Mouse (Mus musculus) myocyte (in vitro differentiated cells): ENCODE measurements at regions not wholly inside any gene's neighbourhood (a gene's known extent, or its start where the extent isn't known, plus 50 kb on each side); places are given as distances from the start of the nearest gene placed in this dataset.
"Not testable (repeated sequence)": the region's sequence is repeated elsewhere in the genome, so short reads cannot be mapped to it uniquely, and the experiment has no call there.

ENCODE experiments used
- H3K27me3 ChIP-seq: one replicate; pipeline ENCODE4 v1.6.1; 2011; ENCODE audit not compliant: control insufficient read depth, insufficient read depth, insufficient read length
- H3K36me3 ChIP-seq: one replicate; pipeline ENCODE4 v1.6.1; 2011; ENCODE audit not compliant: control insufficient read depth, insufficient read depth
- H3K4me2 ChIP-seq: one replicate; pipeline ENCODE4 v1.6.1; 2011; ENCODE audit warnings: low read depth, control low read depth
- H3K4me3 ChIP-seq: one replicate; pipeline ENCODE4 v1.5.1; 2011; ENCODE audit warnings: mild to moderate bottlenecking, control low read depth, moderate library complexity
- H3K79me2 ChIP-seq: one replicate; pipeline ENCODE4 v1.6.1; 2011; ENCODE audit not compliant: control insufficient read depth, insufficient read depth
- H3ac ChIP-seq: one replicate; pipeline ENCODE4 v1.6.1; 2011; ENCODE audit not compliant: control insufficient read depth, insufficient read length
- CEBPB ChIP-seq: IDR thresholded peaks from 2 replicates; pipeline ENCODE4 v1.6.1; 2011; ENCODE audit warnings: mild to moderate bottlenecking, moderate library complexity; ENCODE audit not compliant: poor library complexity, insufficient read depth, severe bottlenecking
- E2F4 ChIP-seq: IDR thresholded peaks from one replicate; pipeline ENCODE4 v1.6.1; 2011; ENCODE audit warnings: mild to moderate bottlenecking, control low read depth, moderate library complexity; ENCODE audit not compliant: insufficient read depth
- MAX ChIP-seq: IDR thresholded peaks from one replicate; pipeline ENCODE4 v1.6.1; 2011; ENCODE audit warnings: low read depth, mild to moderate bottlenecking, control low read depth
- MYOD1 ChIP-seq, 3 experiments: IDR thresholded peaks; one replicate each; pipeline ENCODE4 v1.6.1; 2011; ENCODE audit warnings: control low read depth in 2 of 3, low read depth in 2 of 3, mild to moderate bottlenecking in 2 of 3, moderate library complexity in 1 of 3; ENCODE audit not compliant: insufficient read length in 2 of 3, control insufficient read depth in 1 of 3
- MYOG ChIP-seq, 3 experiments: IDR thresholded peaks; one replicate each; pipeline ENCODE4 v1.6.1; 2011; ENCODE audit warnings: control low read depth in 2 of 3, low read depth in 2 of 3, mild to moderate bottlenecking in 2 of 3; ENCODE audit not compliant: insufficient read length in 2 of 3, control insufficient read depth in 1 of 3, insufficient read depth in 1 of 3
- POLR2A ChIP-seq: IDR thresholded peaks from one replicate; pipeline ENCODE4 v1.6.1; 2011; ENCODE audit warnings: low read depth, mild to moderate bottlenecking, control low read depth, moderate library complexity; ENCODE audit not compliant: insufficient read length
- POLR2AphosphoS2 ChIP-seq: IDR thresholded peaks from one replicate; pipeline ENCODE4 v1.6.1; 2011; ENCODE audit warnings: low read depth, control low read depth; ENCODE audit not compliant: insufficient read length
- REST ChIP-seq: IDR thresholded peaks from one replicate; pipeline ENCODE4 v1.6.1; 2011; ENCODE audit warnings: mild to moderate bottlenecking, control low read depth, moderate library complexity; ENCODE audit not compliant: insufficient read depth, insufficient read length
- SRF ChIP-seq: IDR thresholded peaks from one replicate; pipeline ENCODE4 v1.6.1; 2011; ENCODE audit warnings: low read depth; ENCODE audit not compliant: control insufficient read depth, insufficient read length
- TCF12 ChIP-seq: IDR thresholded peaks from one replicate; pipeline ENCODE4 v1.6.1; 2011; ENCODE audit warnings: mild to moderate bottlenecking, control low read depth; ENCODE audit not compliant: poor library complexity, insufficient read depth, severe bottlenecking
- TCF3 ChIP-seq: IDR thresholded peaks from one replicate; pipeline ENCODE4 v1.6.1; 2011; ENCODE audit warnings: low read depth, control low read depth; ENCODE audit not compliant: insufficient read length
- USF1 ChIP-seq: IDR thresholded peaks from one replicate; pipeline ENCODE4 v1.6.1; 2011; ENCODE audit warnings: low read depth, mild to moderate bottlenecking, control low read depth, moderate library complexity

GRCm38 (mm10) chr15:90882349-90882748 is 167.4 kb downstream of the Kif21a start:
- H3K27me3 ChIP-seq, H3K4me2 ChIP-seq, H3K4me3 ChIP-seq, H3ac ChIP-seq, H3K36me3 ChIP-seq, H3K79me2 ChIP-seq: not testable (repeated sequence)

GRCm38 (mm10) chr15:90869452-90869851 is 180.3 kb downstream of the Kif21a start:
- no peak for TF ChIP-seq CEBPB
- TF ChIP-seq TCF3: no peak
- TF ChIP-seq POLR2AphosphoS2: no peak
- no peak for TF ChIP-seq REST
- no peak for TF ChIP-seq MYOG (IDR thresholded peaks at IDR 0.05; ENCODE audit: control insufficient read depth in 1 of 3, insufficient read depth in 1 of 3, insufficient read length in 2 of 3, low read depth in 2 of 3)
- TF ChIP-seq TCF12: no peak
- TF ChIP-seq E2F4: no peak
- no peak for TF ChIP-seq MAX
- no peak for TF ChIP-seq SRF
- no peak for TF ChIP-seq POLR2A
- no peak for TF ChIP-seq MYOD1 (IDR thresholded peaks at IDR 0.05; ENCODE audit: control insufficient read depth in 1 of 3, insufficient read length in 2 of 3, low read depth in 2 of 3)
- TF ChIP-seq USF1: no peak
- no peaks in the 10 kb centered on the region for H3K36me3 ChIP-seq
- H3K4me3 ChIP-seq: no peak overlapping the region
- no peak overlapping the region for H3K4me2 ChIP-seq
- H3K27me3 ChIP-seq: no peaks in the 10 kb centered on the region
- H3ac ChIP-seq: no peak overlapping the region
- no peaks in the 10 kb centered on the region for H3K79me2 ChIP-seq

- not testable (repeated sequence) for H3K27me3 ChIP-seq, H3K4me3 ChIP-seq, H3K79me2 ChIP-seq, H3K4me2 ChIP-seq, H3ac ChIP-seq, H3K36me3 ChIP-seq
These were observed 174.5 kb upstream of the Cpne8 start for GRCm38 (mm10) chr15:90853763-90854162.

GRCm38 (mm10) chr15:90851991-90852390 is 172.8 kb upstream of the Cpne8 start:
- TF ChIP-seq CEBPB: no peak
- no peak for TF ChIP-seq POLR2A
- no peak for TF ChIP-seq REST
- no peak for TF ChIP-seq MAX
- no peak for TF ChIP-seq TCF3
- TF ChIP-seq E2F4: no peak
- no peak for TF ChIP-seq MYOD1 (IDR thresholded peaks at IDR 0.05; ENCODE audit: control insufficient read depth in 1 of 3, insufficient read length in 2 of 3, low read depth in 2 of 3)
- no peak for TF ChIP-seq MYOG (IDR thresholded peaks at IDR 0.05; ENCODE audit: control insufficient read depth in 1 of 3, insufficient read depth in 1 of 3, insufficient read length in 2 of 3, low read depth in 2 of 3)
- no peak for TF ChIP-seq TCF12
- Histone ChIP-seq H3K79me2 (no peaks in the 10 kb centered on the region), H3K36me3 (no peaks in the 10 kb centered on the region), H3K4me2 (no peak overlapping the region), H3K27me3 (no peaks in the 10 kb centered on the region), H3K4me3 (no peak overlapping the region), H3ac (no peak overlapping the region)

- Histone ChIP-seq H3K36me3 (no peaks in the 10 kb centered on the region), H3K4me2 (no peak overlapping the region), H3K27me3 (no peaks in the 10 kb centered on the region), H3K4me3 (no peak overlapping the region), H3ac (no peak overlapping the region), H3K79me2 (no peaks in the 10 kb centered on the region)
- TF ChIP-seq MYOG (IDR thresholded peaks at IDR 0.05; ENCODE audit: control insufficient read depth in 1 of 3, insufficient read depth in 1 of 3, insufficient read length in 2 of 3, low read depth in 2 of 3) (no peak), E2F4 (no peak), MYOD1 (IDR thresholded peaks at IDR 0.05; ENCODE audit: control insufficient read depth in 1 of 3, insufficient read length in 2 of 3, low read depth in 2 of 3) (no peak), TCF12 (no peak), CEBPB (no peak), POLR2A (no peak), SRF (no peak)
These were observed 162.2 kb upstream of the Cpne8 start for GRCm38 (mm10) chr15:90841471-90841870.

GRCm38 (mm10) chr15:90835586-90835985 is 156.4 kb upstream of the Cpne8 start:
- no peaks in the 10 kb centered on the region for H3K27me3 ChIP-seq
- no peaks in the 10 kb centered on the region for H3K36me3 ChIP-seq
- no peaks in the 10 kb centered on the region for H3K79me2 ChIP-seq
- H3ac ChIP-seq: no peak overlapping the region
- TF ChIP-seq CEBPB (no peak), MAX (no peak), REST (no peak), SRF (no peak), MYOD1 (IDR thresholded peaks at IDR 0.05; ENCODE audit: control insufficient read depth in 1 of 3, insufficient read length in 2 of 3, low read depth in 2 of 3) (no peak), POLR2AphosphoS2 (no peak), TCF3 (no peak), MYOG (IDR thresholded peaks at IDR 0.05; ENCODE audit: control insufficient read depth in 1 of 3, insufficient read depth in 1 of 3, insufficient read length in 2 of 3, low read depth in 2 of 3) (no peak), E2F4 (no peak), USF1 (no peak), TCF12 (no peak), POLR2A (no peak)
- H3K4me2 ChIP-seq: no peak overlapping the region
- H3K4me3 ChIP-seq: no peak overlapping the region
